Mouse (Mus musculus): ENCODE data around the gene Dand5. TPM values are rescaled to one million over a fixed set of nuclear protein-coding genes. Genes with fewer than 3 reads are reported as not detected.
A peak's percentile ranks its signal among the peaks of the same experiment; 100 is the strongest.

The Dand5 gene
- polyA plus RNA-seq, 1 experiment from 2014 or later: 7.1 TPM

GRCm38 (mm10) chr8:84810896-84811295, 11.7 kb downstream of the Dand5 start:
- 0 out of 2 replicates have a peak, but pooled peaks cover 3% of the 10 kb centered on the region for H3K9me3 ChIP-seq (replicated peaks)
- H3K4me2 ChIP-seq (replicated peaks): peak overlapping the region; percentile 50
- H3K9ac ChIP-seq: no peak overlapping the region
- H3K4me3 ChIP-seq: peak overlapping the region; percentile 27
- H3K36me3 ChIP-seq: no peaks in the 10 kb centered on the region
- peaks cover 50% of the 10 kb centered on the region for H3K4me1 ChIP-seq
- H3K27ac ChIP-seq: peak overlapping the region; percentile 64; the same call in 1 of the 2 replicates
- H3K27me3 ChIP-seq: peaks cover 64% of the 10 kb centered on the region
- 2% methylated on average over 30 of the region's 32 CpGs for WGBS
- ATAC-seq (ENCODE audit: low FRiP score): peak; percentile 80

GRCm38 (mm10) chr8:84809941-84810280, 12.7 kb downstream of the Dand5 start:
- Histone ChIP-seq H3K4me3 (no peak overlapping the region), H3K4me2 (replicated peaks) (no peak overlapping the region), H3K4me1 (peaks cover 41% of the 10 kb centered on the region), H3K36me3 (no peaks in the 10 kb centered on the region), H3K27ac (no peak overlapping the region), H3K9ac (no peak overlapping the region), H3K9me3 (replicated peaks) (0 out of 2 replicates have a peak, but pooled peaks cover 3% of the 10 kb centered on the region), H3K27me3 (peaks cover 70% of the 10 kb centered on the region)
- no peak for ATAC-seq (ENCODE audit: low FRiP score)
- WGBS: 73% methylated on average over 5 of the region's 5 CpGs

GRCm38 (mm10) chr8:84809109-84809940, 13.3 kb downstream of the Dand5 start:
- 52% methylated on average over 12 of the region's 12 CpGs for WGBS
- H3K27ac ChIP-seq: 0 out of 2 replicates have a peak overlapping the region, but pooled peaks have one; percentile 2
- 0 out of 2 replicates have a peak, but pooled peaks cover 3% of the 10 kb centered on the region for H3K9me3 ChIP-seq (replicated peaks)
- peaks cover 35% of the 10 kb centered on the region for H3K4me1 ChIP-seq
- no peak overlapping the region for H3K9ac ChIP-seq
- no peaks in the 10 kb centered on the region for H3K36me3 ChIP-seq
- peaks cover 70% of the 10 kb centered on the region for H3K27me3 ChIP-seq
- no peak overlapping the region for H3K4me3 ChIP-seq
- H3K4me2 ChIP-seq (replicated peaks): no peak overlapping the region
- ATAC-seq (ENCODE audit: low FRiP score): peak; percentile 33; the same call in 1 of the 2 replicates

- no peaks in the 10 kb centered on the region for H3K36me3 ChIP-seq
- 0 out of 2 replicates have a peak, but pooled peaks cover 3% of the 10 kb centered on the region for H3K9me3 ChIP-seq (replicated peaks)
- 94% methylated on average over 5 of the region's 5 CpGs for WGBS
- no peak overlapping the region for H3K4me3 ChIP-seq
- peaks cover 14% of the 10 kb centered on the region for H3K4me1 ChIP-seq
- peaks cover 79% of the 10 kb centered on the region for H3K27me3 ChIP-seq
- H3K9ac ChIP-seq: no peak overlapping the region
- H3K4me2 ChIP-seq (replicated peaks): no peak overlapping the region
- ATAC-seq (ENCODE audit: low FRiP score): no peak
- H3K27ac ChIP-seq: no peak overlapping the region
Observed at GRCm38 (mm10) chr8:84806031-84806430, 16.6 kb downstream of the Dand5 start.

- H3K27me3 ChIP-seq: peaks cover 92% of the 10 kb centered on the region
- H3K27ac ChIP-seq: no peak within 1 kb of the TSS
Observed at GRCm38 (mm10) chr8:84799999-84800831, 22.4 kb downstream of the Dand5 start, which contains the start of gene Nfix. Gene Nfix, minus strand, starts transcription at chr8:84800344.

GRCm38 (mm10) chr8:84799136-84799931, 23.3 kb downstream of the Dand5 start:
- H3K36me3 ChIP-seq: peaks cover 7% of the 10 kb centered on the region; the same call in 1 of the 2 replicates
- peaks cover 91% of the 10 kb centered on the region for H3K27me3 ChIP-seq
- peak overlapping the region; percentile 71 for H3K4me2 ChIP-seq (replicated peaks)
- no peak overlapping the region for H3K27ac ChIP-seq
- WGBS: under 1% methylated on average over 61 of the region's 108 CpGs
- peak overlapping the region; percentile 57 for H3K4me3 ChIP-seq
- H3K9ac ChIP-seq: peak overlapping the region; percentile 78
- no peaks in the 10 kb centered on the region for H3K9me3 ChIP-seq (replicated peaks)
- peaks cover 31% of the 10 kb centered on the region for H3K4me1 ChIP-seq
- no peak for ATAC-seq (ENCODE audit: low FRiP score)

More at GRCm38 (mm10) chr8:84799999-84800831, 22.4 kb downstream of the Dand5 start, which contains the start of gene Nfix:
- Histone ChIP-seq H3K4me3 (peak within 1 kb of the TSS; percentile 57), H3K36me3 (peaks cover 7% of the 10 kb centered on the region; the same call in 1 of the 2 replicates), H3K9ac (peak within 1 kb of the TSS; percentile 78), H3K9me3 (replicated peaks) (no peaks in the 10 kb centered on the region), H3K4me2 (replicated peaks) (peak within 1 kb of the TSS; percentile 71), H3K4me1 (peaks cover 25% of the 10 kb centered on the region)
- ATAC-seq (ENCODE audit: low FRiP score): 0 out of 2 replicates have a peak, but pooled peaks have one; percentile 26
- 2% methylated on average over 53 of the region's 125 CpGs for WGBS

GRCm38 (mm10) chr8:84798446-84799135, 24.0 kb downstream of the Dand5 start:
- peaks cover 91% of the 10 kb centered on the region for H3K27me3 ChIP-seq
- no peaks in the 10 kb centered on the region for H3K9me3 ChIP-seq (replicated peaks)
- ATAC-seq (ENCODE audit: low FRiP score): no peak
- H3K27ac ChIP-seq: no peak overlapping the region
- WGBS: 38% methylated on average over 10 of the region's 10 CpGs
- peaks cover 7% of the 10 kb centered on the region; the same call in 1 of the 2 replicates for H3K36me3 ChIP-seq
- H3K4me1 ChIP-seq: peaks cover 38% of the 10 kb centered on the region
- peak overlapping the region; percentile 71 for H3K4me2 ChIP-seq (replicated peaks)
- H3K4me3 ChIP-seq: peak overlapping the region; percentile 57
- H3K9ac ChIP-seq: peak overlapping the region; percentile 78

- H3K4me2 ChIP-seq (replicated peaks): peak overlapping the region; percentile 71
- no peak overlapping the region for H3K27ac ChIP-seq
- peak overlapping the region; percentile 57 for H3K4me3 ChIP-seq
- WGBS: 59% methylated on average over 6 of the region's 6 CpGs
- peaks cover 7% of the 10 kb centered on the region; the same call in 1 of the 2 replicates for H3K36me3 ChIP-seq
- no peaks in the 10 kb centered on the region for H3K9me3 ChIP-seq (replicated peaks)
- no peak for ATAC-seq (ENCODE audit: low FRiP score)
- H3K4me1 ChIP-seq: peaks cover 39% of the 10 kb centered on the region
- peaks cover 91% of the 10 kb centered on the region for H3K27me3 ChIP-seq
- 0 out of 2 replicates have a peak overlapping the region, but pooled peaks have one; percentile 19 for H3K9ac ChIP-seq
Observed at GRCm38 (mm10) chr8:84797971-84798370, 24.7 kb downstream of the Dand5 start.

GRCm38 (mm10) chr8:84797256-84797797, 25.3 kb downstream of the Dand5 start:
- ATAC-seq (ENCODE audit: low FRiP score): no peak
- 82% methylated on average over 15 of the region's 15 CpGs for WGBS
- no peak overlapping the region for H3K9ac ChIP-seq
- peaks cover 39% of the 10 kb centered on the region for H3K4me1 ChIP-seq
- H3K27me3 ChIP-seq: peaks cover 91% of the 10 kb centered on the region
- 0 out of 2 replicates have a peak overlapping the region, but pooled peaks have one; percentile 1 for H3K4me3 ChIP-seq
- peak overlapping the region; percentile 71; the same call in 1 of the 2 replicates for H3K4me2 ChIP-seq (replicated peaks)
- no peak overlapping the region for H3K27ac ChIP-seq
- no peaks in the 10 kb centered on the region for H3K9me3 ChIP-seq (replicated peaks)
- peaks cover 7% of the 10 kb centered on the region; the same call in 1 of the 2 replicates for H3K36me3 ChIP-seq

GRCm38 (mm10) chr8:84794486-84794885, 28.1 kb downstream of the Dand5 start:
- Histone ChIP-seq H3K9me3 (replicated peaks) (no peaks in the 10 kb centered on the region), H3K27me3 (peaks cover 98% of the 10 kb centered on the region), H3K4me2 (replicated peaks) (no peak overlapping the region), H3K36me3 (peaks cover 7% of the 10 kb centered on the region; the same call in 1 of the 2 replicates), H3K4me1 (peaks cover 31% of the 10 kb centered on the region), H3K4me3 (no peak overlapping the region), H3K9ac (no peak overlapping the region), H3K27ac (peak overlapping the region; percentile 48; the same call in 1 of the 2 replicates)
- WGBS: 51% methylated on average over 7 of the region's 7 CpGs
- ATAC-seq (ENCODE audit: low FRiP score): 0 out of 2 replicates have a peak, but pooled peaks have one; percentile 5

Measured in hindbrain, embryonic 12.5 days (tissue).